Mouse (Mus musculus): ENCODE results near the gene Ajm1.

GRCm38 (mm10) chr2:25628738-25629137, 47.2 kb upstream of the Ajm1 start:
- TF ChIP-seq CTCF (IDR thresholded peaks at IDR 0.05; ENCODE audit: low read depth, low read length): no peak
- no peak for TF ChIP-seq POLR2A (IDR thresholded peaks at IDR 0.05; ENCODE audit: extremely low read depth, insufficient read depth, low read length)

Data from liver, adult 2 months (tissue).